Mouse (Mus musculus) liver, postnatal 0 days (tissue): ENCODE data around the gene E130218I03Rik.

Experiments
- CTCF ChIP-seq: sonication (generic); IDR thresholded peaks from 2 replicates; pipeline ENCODE4 v1.5.1; 2016; ENCODE audit warnings: antibody characterized with exemption, low read depth
- EP300 ChIP-seq: IDR thresholded peaks from 2 replicates; pipeline ENCODE4 v1.6.1; 2016; ENCODE audit warnings: antibody characterized with exemption, low read depth, mild to moderate bottlenecking

DNA sequence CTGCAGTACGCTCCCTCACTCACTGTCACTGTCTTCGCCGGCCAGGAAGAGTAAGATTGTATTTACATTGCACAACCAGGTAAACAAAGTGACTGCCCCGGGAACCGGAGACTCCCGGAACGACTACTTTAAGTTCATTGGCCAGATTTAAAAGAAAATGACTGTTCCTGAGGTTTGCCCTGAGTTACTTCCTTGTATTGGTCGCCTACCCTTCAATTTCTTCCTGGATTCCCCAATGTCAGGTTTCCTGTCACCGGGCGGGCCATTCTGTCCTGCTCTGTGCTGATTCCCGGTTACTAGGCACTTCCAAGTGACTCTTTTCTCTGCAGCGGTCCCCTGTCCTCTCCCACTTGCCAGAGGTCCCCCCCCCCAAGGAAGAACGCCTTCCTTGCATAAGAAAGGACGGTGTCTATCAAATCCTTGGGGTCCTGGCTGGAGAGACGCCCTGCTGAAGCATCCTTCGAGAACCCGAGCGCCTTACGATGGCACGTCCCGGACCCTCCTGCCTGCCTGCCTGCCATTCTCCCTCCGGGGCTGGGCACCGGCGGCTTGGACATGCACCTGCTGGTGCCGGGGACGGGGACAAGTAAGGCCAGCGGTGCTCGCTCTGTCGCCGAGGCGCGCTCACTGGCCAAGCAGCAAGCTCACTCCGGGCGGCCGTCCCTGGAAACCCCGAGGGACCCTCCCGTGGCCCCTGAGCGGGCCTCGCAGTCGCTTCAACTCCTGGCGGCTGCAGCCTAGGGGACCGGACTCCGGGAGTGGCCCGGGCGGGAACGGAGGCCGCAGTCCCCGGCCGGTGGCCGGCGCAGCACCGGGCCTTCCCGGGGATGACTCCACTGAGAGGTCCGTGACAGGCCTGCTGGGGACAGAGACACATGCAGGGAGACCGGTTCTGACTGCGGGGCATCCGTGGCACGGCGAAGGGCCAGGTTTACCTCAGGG is 43.0 kb downstream of the E130218I03Rik start:
- TF ChIP-seq CTCF, result no peak
- no peak for TF ChIP-seq EP300
